Mouse (Mus musculus): ENCODE measurements around the gene Ascl5. TPM values are rescaled to one million over a fixed set of nuclear protein-coding genes. Genes with fewer than 3 reads are reported as not detected.

The Ascl5 gene
- not detected in 2 replicates for polyA plus RNA-seq (2015; fragmentation: Nextera tagmentation; extraction: Ambion mirVana)

- ATAC-seq (ENCODE audit: low read depth) = no peak
- Histone ChIP-seq H3K36me3 (no peaks in the 10 kb centered on the region), H3K4me2 (peak within 1 kb of the TSS; percentile 33), H3K4me3 (replicated peaks) (0 out of 2 replicates have a peak within 1 kb of the TSS, but pooled peaks have one; percentile 18), H3K9ac (no peak within 1 kb of the TSS), H3K4me1 (replicated peaks) (peaks cover 12% of the 10 kb centered on the region), H3K27me3 (peaks cover 85% of the 10 kb centered on the region), H3K9me3 (replicated peaks) (no peaks in the 10 kb centered on the region), H3K27ac (no peak within 1 kb of the TSS)
- 14% methylated on average over 29 of the region's 29 CpGs for WGBS (ENCODE audit: insufficient replicate concordance)
- no peak for DNase-seq
These were observed at the start of gene Ascl5 for GRCm38 (mm10) chr1:136050312-136051012. Gene Ascl5, plus strand, starts transcription at chr1:136050804.

GRCm38 (mm10) chr1:136001438-136001837 lies 49.2 kb upstream of the Ascl5 start:
- DNase-seq = no peak
- WGBS (ENCODE audit: insufficient replicate concordance) = 85% methylated on average over 2 of the region's 2 CpGs
- Histone ChIP-seq H3K9me3 (replicated peaks) (no peaks in the 10 kb centered on the region), H3K9ac (no peak overlapping the region), H3K4me2 (no peak overlapping the region), H3K4me1 (replicated peaks) (no peaks in the 10 kb centered on the region; the same call in 1 of the 2 replicates), H3K4me3 (replicated peaks) (no peak overlapping the region), H3K27ac (no peak overlapping the region), H3K27me3 (peaks cover 43% of the 10 kb centered on the region), H3K36me3 (no peaks in the 10 kb centered on the region)
- no peak for ATAC-seq (ENCODE audit: low read depth)

- no peak for ATAC-seq (ENCODE audit: low read depth)
- Histone ChIP-seq H3K27ac (no peak within 1 kb of the TSS), H3K4me1 (replicated peaks) (peaks cover 37% of the 10 kb centered on the region), H3K9ac (peak within 1 kb of the TSS; percentile 78; the same call in 1 of the 2 replicates), H3K4me3 (replicated peaks) (peak within 1 kb of the TSS; percentile 65), H3K27me3 (peaks cover 33% of the 10 kb centered on the region), H3K36me3 (no peaks in the 10 kb centered on the region), H3K4me2 (peak within 1 kb of the TSS; percentile 95), H3K9me3 (replicated peaks) (no peaks in the 10 kb centered on the region; the same call in 1 of the 2 replicates)
- WGBS (ENCODE audit: insufficient replicate concordance) = 68% methylated on average over 3 of the region's 3 CpGs
- no peak for DNase-seq
These were observed 44.3 kb upstream of the Ascl5 start, which contains the start of gene Igfn1 for GRCm38 (mm10) chr1:136006292-136006748. Gene Igfn1, minus strand, starts transcription at chr1:136006342.

GRCm38 (mm10) chr1:136007211-136008158 lies 43.1 kb upstream of the Ascl5 start, which contains the start of gene Tmem9:
Gene Tmem9, plus strand, starts transcription at chr1:136008150.
- Histone ChIP-seq H3K4me2 (peak within 1 kb of the TSS; percentile 95), H3K4me3 (replicated peaks) (peak within 1 kb of the TSS; percentile 65), H3K4me1 (replicated peaks) (peaks cover 48% of the 10 kb centered on the region), H3K27ac (peak within 1 kb of the TSS; percentile 71), H3K36me3 (no peaks in the 10 kb centered on the region), H3K9ac (peak within 1 kb of the TSS; percentile 78), H3K9me3 (replicated peaks) (no peaks in the 10 kb centered on the region; the same call in 1 of the 2 replicates), H3K27me3 (peaks cover 25% of the 10 kb centered on the region)
- DNase-seq = peak; percentile 89
- WGBS (ENCODE audit: insufficient replicate concordance) = 4% methylated on average over 37 of the region's 37 CpGs
- peak; percentile 96 for ATAC-seq (ENCODE audit: low read depth)

- ATAC-seq (ENCODE audit: low read depth) = peak; percentile 57
- Histone ChIP-seq H3K27me3 (peaks cover 25% of the 10 kb centered on the region), H3K4me2 (peak overlapping the region; percentile 95), H3K36me3 (no peaks in the 10 kb centered on the region), H3K4me1 (replicated peaks) (peaks cover 53% of the 10 kb centered on the region), H3K9ac (peak overlapping the region; percentile 37; the same call in 1 of the 2 replicates), H3K27ac (peak overlapping the region; percentile 71), H3K4me3 (replicated peaks) (peak overlapping the region; percentile 65), H3K9me3 (replicated peaks) (no peaks in the 10 kb centered on the region; the same call in 1 of the 2 replicates)
- 16% methylated on average over 8 of the region's 8 CpGs for WGBS (ENCODE audit: insufficient replicate concordance)
- no peak for DNase-seq
These were observed 42.5 kb upstream of the Ascl5 start for GRCm38 (mm10) chr1:136008159-136008533.

- H3K9ac ChIP-seq = no peak overlapping the region
- ATAC-seq (ENCODE audit: low read depth) = no peak
- H3K27me3 ChIP-seq = peaks cover 18% of the 10 kb centered on the region
- DNase-seq = no peak
- WGBS (ENCODE audit: insufficient replicate concordance) = 91% methylated on average over 4 of the region's 4 CpGs
- H3K4me1 ChIP-seq (replicated peaks) = peaks cover 71% of the 10 kb centered on the region
- H3K36me3 ChIP-seq = no peaks in the 10 kb centered on the region
- H3K4me3 ChIP-seq (replicated peaks) = no peak overlapping the region
- no peak overlapping the region for H3K4me2 ChIP-seq
- H3K9me3 ChIP-seq (replicated peaks) = no peaks in the 10 kb centered on the region; the same call in 1 of the 2 replicates
- peak overlapping the region; percentile 87 for H3K27ac ChIP-seq
These were observed 40.4 kb upstream of the Ascl5 start for GRCm38 (mm10) chr1:136010247-136010646.

- DNase-seq (no peak), ATAC-seq (ENCODE audit: low read depth) (no peak)
- H3K27ac ChIP-seq = peak overlapping the region; percentile 97
- H3K36me3 ChIP-seq = no peaks in the 10 kb centered on the region
- no peaks in the 10 kb centered on the region; the same call in 1 of the 2 replicates for H3K9me3 ChIP-seq (replicated peaks)
- H3K9ac ChIP-seq = peak overlapping the region; percentile 60
- peaks cover 80% of the 10 kb centered on the region for H3K4me1 ChIP-seq (replicated peaks)
- 49% methylated on average over 4 of the region's 4 CpGs for WGBS (ENCODE audit: insufficient replicate concordance)
- H3K4me2 ChIP-seq = peak overlapping the region; percentile 56; the same call in 1 of the 2 replicates
- H3K4me3 ChIP-seq (replicated peaks) = no peak overlapping the region
- H3K27me3 ChIP-seq = no peaks in the 10 kb centered on the region
These were observed 37.1 kb upstream of the Ascl5 start for GRCm38 (mm10) chr1:136013513-136013912.

- no peaks in the 10 kb centered on the region for H3K27me3 ChIP-seq
- ATAC-seq (ENCODE audit: low read depth) (peak; percentile 82), DNase-seq (no peak)
- 14% methylated on average over 2 of the region's 2 CpGs for WGBS (ENCODE audit: insufficient replicate concordance)
- H3K9me3 ChIP-seq (replicated peaks) = no peaks in the 10 kb centered on the region; the same call in 1 of the 2 replicates
- H3K4me3 ChIP-seq (replicated peaks) = peak overlapping the region; percentile 9
- H3K4me1 ChIP-seq (replicated peaks) = peaks cover 85% of the 10 kb centered on the region
- peaks cover 7% of the 10 kb centered on the region for H3K36me3 ChIP-seq
- H3K9ac ChIP-seq = peak overlapping the region; percentile 66
- H3K27ac ChIP-seq = peak overlapping the region; percentile 97
- H3K4me2 ChIP-seq = peak overlapping the region; percentile 56
These were observed 35.7 kb upstream of the Ascl5 start for GRCm38 (mm10) chr1:136014796-136015502.

- peak overlapping the region; percentile 86 for H3K27ac ChIP-seq
- H3K4me1 ChIP-seq (replicated peaks) = peaks cover 71% of the 10 kb centered on the region
- no peaks in the 10 kb centered on the region for H3K27me3 ChIP-seq
- ATAC-seq (ENCODE audit: low read depth) = no peak
- no peaks in the 10 kb centered on the region for H3K9me3 ChIP-seq (replicated peaks)
- H3K36me3 ChIP-seq = peaks cover 28% of the 10 kb centered on the region
- WGBS (ENCODE audit: insufficient replicate concordance) = 76% methylated on average over 2 of the region's 2 CpGs
- H3K4me3 ChIP-seq (replicated peaks) = peak overlapping the region; percentile 83
- peak overlapping the region; percentile 50 for H3K9ac ChIP-seq
- DNase-seq = no peak
- H3K4me2 ChIP-seq = peak overlapping the region; percentile 89
These were observed 33.3 kb upstream of the Ascl5 start for GRCm38 (mm10) chr1:136017307-136017706.

- Histone ChIP-seq H3K36me3 (peaks cover 34% of the 10 kb centered on the region), H3K9me3 (replicated peaks) (no peaks in the 10 kb centered on the region), H3K27me3 (no peaks in the 10 kb centered on the region), H3K4me1 (replicated peaks) (peaks cover 67% of the 10 kb centered on the region), H3K4me3 (replicated peaks) (peak overlapping the region; percentile 83), H3K27ac (peak overlapping the region; percentile 92), H3K4me2 (peak overlapping the region; percentile 89), H3K9ac (peak overlapping the region; percentile 93)
- DNase-seq = peak; percentile 87
- peak; percentile 82 for ATAC-seq (ENCODE audit: low read depth)
- under 1% methylated on average over 22 of the region's 22 CpGs for WGBS (ENCODE audit: insufficient replicate concordance)
These were observed 32.7 kb upstream of the Ascl5 start for GRCm38 (mm10) chr1:136017907-136018313.
